Mouse (Mus musculus): ENCODE results near the gene Tfip11. TPM values are rescaled to one million over a fixed set of nuclear protein-coding genes. Genes with fewer than 3 reads are reported as not detected.
"Not testable (repeated sequence)": the region's sequence is repeated elsewhere in the genome, so short reads cannot be mapped to it uniquely, and the experiment has no call there.

Tfip11 gene
- polyA plus RNA-seq, 1 experiment from 2014 or later, result 19.0 TPM

DNA sequence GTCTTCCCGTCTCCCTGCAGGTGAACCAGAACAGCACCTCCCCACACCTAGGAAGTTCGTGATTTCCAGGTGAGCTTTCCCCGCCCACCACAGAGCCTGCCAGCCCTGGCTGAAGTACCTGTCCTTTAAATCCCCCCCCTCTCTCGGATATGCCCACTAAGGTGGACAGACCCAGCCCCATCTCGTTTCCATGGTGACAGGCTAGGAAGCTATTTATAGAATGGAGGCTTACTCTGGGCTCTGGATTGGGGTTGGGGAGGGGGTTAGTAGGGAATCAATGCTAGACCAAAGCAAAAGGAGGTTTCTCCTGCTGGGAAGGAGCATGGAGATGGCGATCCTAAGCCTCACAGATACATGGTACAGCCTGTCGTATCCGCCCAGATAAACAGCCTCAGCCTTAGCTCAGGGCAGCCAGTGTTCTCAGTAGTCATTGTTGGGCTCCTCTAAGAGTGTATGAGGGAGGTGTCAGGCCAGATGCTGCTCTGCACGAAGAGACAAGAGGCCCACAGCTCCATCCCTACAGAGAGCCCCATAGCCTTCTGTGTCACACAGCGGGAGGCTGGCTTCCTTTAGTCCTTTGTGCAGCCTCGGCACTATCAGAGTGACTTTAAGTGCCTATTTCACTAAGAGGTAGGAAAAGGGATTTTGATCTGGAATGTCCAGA lies 12.8 kb upstream of the Tfip11 start:
- Histone ChIP-seq H3K4me2 (ENCODE audit: low read length) (no peak overlapping the region), H3K4me3 (ENCODE audit: low read depth, low read length) (no peak overlapping the region), H3K9me3 (replicated peaks; ENCODE audit: control insufficient read depth, low read length) (no peaks in the 10 kb centered on the region), H3K27me3 (replicated peaks; ENCODE audit: control insufficient read depth, insufficient read depth, low read length) (no peaks in the 10 kb centered on the region), H3K27ac (ENCODE audit: low read depth, low read length) (no peak overlapping the region), H3K36me3 (ENCODE audit: control insufficient read depth, insufficient read depth, low read length) (peaks cover 49% of the 10 kb centered on the region), H3K4me1 (ENCODE audit: control insufficient read depth, insufficient read depth, low read length) (no peaks in the 10 kb centered on the region), H3K9ac (ENCODE audit: low read length) (0 out of 2 replicates have a peak overlapping the region, but pooled peaks have one; percentile 21)
- DNase-seq (ENCODE audit: low spot score) (peak; percentile 27), ATAC-seq (no peak)
- WGBS, result 56% methylated on average over 11 of the region's 11 CpGs

GRCm38 (mm10) chr5:112316468-112316867 lies 9.7 kb upstream of the Tfip11 start:
- Histone ChIP-seq H3K4me3 (ENCODE audit: low read depth, low read length) (no peak overlapping the region), H3K9ac (ENCODE audit: low read length) (no peak overlapping the region), H3K27ac (ENCODE audit: low read depth, low read length) (no peak overlapping the region), H3K9me3 (replicated peaks; ENCODE audit: control insufficient read depth, low read length) (no peaks in the 10 kb centered on the region), H3K4me1 (ENCODE audit: control insufficient read depth, insufficient read depth, low read length) (no peaks in the 10 kb centered on the region), H3K36me3 (ENCODE audit: control insufficient read depth, insufficient read depth, low read length) (peaks cover 24% of the 10 kb centered on the region), H3K4me2 (ENCODE audit: low read length) (no peak overlapping the region), H3K27me3 (replicated peaks; ENCODE audit: control insufficient read depth, insufficient read depth, low read length) (no peaks in the 10 kb centered on the region)
- WGBS, result 71% methylated on average over 5 of the region's 5 CpGs
- DNase-seq (ENCODE audit: low spot score), result no peak
- ATAC-seq, result no peak

- no peak for ATAC-seq
- no peaks in the 10 kb centered on the region for H3K9me3 ChIP-seq (replicated peaks; ENCODE audit: control insufficient read depth, low read length)
- H3K36me3 ChIP-seq (ENCODE audit: control insufficient read depth, insufficient read depth, low read length), result peaks cover 21% of the 10 kb centered on the region
- no peaks in the 10 kb centered on the region for H3K27me3 ChIP-seq (replicated peaks; ENCODE audit: control insufficient read depth, insufficient read depth, low read length)
- no peak overlapping the region for H3K27ac ChIP-seq (ENCODE audit: low read depth, low read length)
- H3K4me3 ChIP-seq (ENCODE audit: low read depth, low read length), result no peak overlapping the region
- no peak overlapping the region for H3K9ac ChIP-seq (ENCODE audit: low read length)
- H3K4me1 ChIP-seq (ENCODE audit: control insufficient read depth, insufficient read depth, low read length), result no peaks in the 10 kb centered on the region
- WGBS, result 69% methylated on average over 5 of the region's 5 CpGs
- DNase-seq (ENCODE audit: low spot score), result no peak
- H3K4me2 ChIP-seq (ENCODE audit: low read length), result no peak overlapping the region
Observed at GRCm38 (mm10) chr5:112317328-112317727, 8.8 kb upstream of the Tfip11 start.

DNA sequence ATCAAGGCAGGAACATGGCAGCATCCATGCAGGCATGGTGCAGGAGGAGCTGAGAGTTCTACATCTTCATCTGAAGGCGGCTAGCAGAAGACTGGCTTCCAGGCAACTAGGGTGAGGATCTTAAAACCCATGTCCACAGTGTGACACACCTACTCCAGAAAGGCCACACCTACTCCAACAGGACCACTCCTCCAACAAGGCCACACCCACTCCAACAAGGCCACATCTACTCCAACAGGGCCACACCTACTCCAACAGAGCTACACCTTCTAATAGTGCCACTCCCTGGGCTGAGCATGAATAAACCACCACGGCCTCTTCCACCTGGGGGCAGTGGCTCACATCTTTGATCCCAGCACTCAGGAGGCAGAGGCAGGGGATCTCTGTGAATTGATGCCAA lies 6.8 kb upstream of the Tfip11 start:
- H3K4me1 ChIP-seq (ENCODE audit: control insufficient read depth, insufficient read depth, low read length); DNase-seq (ENCODE audit: low spot score); H3K27me3 ChIP-seq (replicated peaks; ENCODE audit: control insufficient read depth, insufficient read depth, low read length); ATAC-seq; H3K27ac ChIP-seq (ENCODE audit: low read depth, low read length); H3K9ac ChIP-seq (ENCODE audit: low read length); H3K4me2 ChIP-seq (ENCODE audit: low read length); H3K9me3 ChIP-seq (replicated peaks; ENCODE audit: control insufficient read depth, low read length); H3K4me3 ChIP-seq (ENCODE audit: low read depth, low read length): not testable (repeated sequence)
- 51% methylated on average over 2 of the region's 2 CpGs for WGBS
- H3K36me3 ChIP-seq (ENCODE audit: control insufficient read depth, insufficient read depth, low read length), result peaks cover 10% of the 10 kb centered on the region

GRCm38 (mm10) chr5:112320379-112320778 lies 5.8 kb upstream of the Tfip11 start:
- WGBS, result 84% methylated on average over 5 of the region's 5 CpGs
- H3K4me1 ChIP-seq (ENCODE audit: control insufficient read depth, insufficient read depth, low read length), result no peaks in the 10 kb centered on the region
- H3K9me3 ChIP-seq (replicated peaks; ENCODE audit: control insufficient read depth, low read length), result no peaks in the 10 kb centered on the region
- no peaks in the 10 kb centered on the region for H3K27me3 ChIP-seq (replicated peaks; ENCODE audit: control insufficient read depth, insufficient read depth, low read length)
- no peak overlapping the region for H3K4me3 ChIP-seq (ENCODE audit: low read depth, low read length)
- no peak for ATAC-seq
- no peak for DNase-seq (ENCODE audit: low spot score)
- no peak overlapping the region for H3K4me2 ChIP-seq (ENCODE audit: low read length)
- no peak overlapping the region for H3K27ac ChIP-seq (ENCODE audit: low read depth, low read length)
- H3K36me3 ChIP-seq (ENCODE audit: control insufficient read depth, insufficient read depth, low read length), result peaks cover 3% of the 10 kb centered on the region
- no peak overlapping the region for H3K9ac ChIP-seq (ENCODE audit: low read length)

DNA sequence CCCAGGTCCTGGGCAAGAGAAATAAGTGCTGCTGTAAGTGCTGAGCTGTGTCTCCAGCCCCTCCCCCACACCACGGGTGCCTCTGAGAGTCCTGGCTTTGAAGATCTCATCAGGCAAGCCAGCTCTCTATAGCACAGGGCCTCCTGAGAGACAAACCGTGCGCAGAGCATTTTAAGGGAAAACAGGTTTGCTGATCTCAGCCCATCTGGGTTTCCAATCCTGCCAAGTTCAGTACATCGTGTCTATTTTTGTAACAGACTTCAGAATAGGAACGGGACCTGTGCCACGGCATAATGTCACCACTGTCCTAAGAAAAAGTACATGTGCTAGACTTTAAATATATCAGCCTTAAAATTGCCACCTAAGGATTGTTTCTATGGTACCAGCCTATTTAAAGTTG lies 5.2 kb upstream of the Tfip11 start:
- Histone ChIP-seq H3K4me2 (ENCODE audit: low read length) (no peak overlapping the region), H3K36me3 (ENCODE audit: control insufficient read depth, insufficient read depth, low read length) (no peaks in the 10 kb centered on the region), H3K4me1 (ENCODE audit: control insufficient read depth, insufficient read depth, low read length) (no peaks in the 10 kb centered on the region), H3K9me3 (replicated peaks; ENCODE audit: control insufficient read depth, low read length) (no peaks in the 10 kb centered on the region), H3K9ac (ENCODE audit: low read length) (no peak overlapping the region), H3K27me3 (replicated peaks; ENCODE audit: control insufficient read depth, insufficient read depth, low read length) (no peaks in the 10 kb centered on the region), H3K4me3 (ENCODE audit: low read depth, low read length) (no peak overlapping the region), H3K27ac (ENCODE audit: low read depth, low read length) (no peak overlapping the region)
- WGBS, result 68% methylated on average over 6 of the region's 6 CpGs
- ATAC-seq (no peak), DNase-seq (ENCODE audit: low spot score) (peak; percentile 9)

- no peak overlapping the region for H3K27ac ChIP-seq (ENCODE audit: low read depth, low read length)
- no peak overlapping the region for H3K4me3 ChIP-seq (ENCODE audit: low read depth, low read length)
- no peak overlapping the region for H3K4me2 ChIP-seq (ENCODE audit: low read length)
- H3K36me3 ChIP-seq (ENCODE audit: control insufficient read depth, insufficient read depth, low read length), result no peaks in the 10 kb centered on the region
- H3K9ac ChIP-seq (ENCODE audit: low read length), result no peak overlapping the region
- 68% methylated on average over 4 of the region's 4 CpGs for WGBS
- H3K9me3 ChIP-seq (replicated peaks; ENCODE audit: control insufficient read depth, low read length), result no peaks in the 10 kb centered on the region
- DNase-seq (ENCODE audit: low spot score) (no peak), ATAC-seq (no peak)
- H3K27me3 ChIP-seq (replicated peaks; ENCODE audit: control insufficient read depth, insufficient read depth, low read length), result no peaks in the 10 kb centered on the region
- no peaks in the 10 kb centered on the region for H3K4me1 ChIP-seq (ENCODE audit: control insufficient read depth, insufficient read depth, low read length)
Observed at GRCm38 (mm10) chr5:112321376-112321775, 4.8 kb upstream of the Tfip11 start.

DNA sequence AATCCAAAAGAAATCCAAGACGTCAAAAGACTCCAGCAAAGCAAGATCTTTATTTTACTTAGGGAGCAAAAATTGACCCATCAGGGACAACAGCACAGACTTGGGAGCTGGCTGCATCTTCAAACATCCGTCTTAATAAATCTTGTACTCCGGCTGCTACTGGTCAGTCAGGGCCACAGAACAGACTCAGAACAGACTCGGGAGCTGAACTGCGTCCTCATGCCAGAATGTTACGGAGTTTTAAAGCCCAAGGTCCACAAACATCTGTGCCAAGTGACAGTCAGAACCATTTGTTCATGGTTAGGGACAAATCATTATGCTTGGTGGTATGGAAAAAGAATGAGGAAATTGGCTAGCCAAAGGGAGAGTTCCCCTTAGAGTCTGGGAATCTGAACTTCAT lies 2.9 kb upstream of the Tfip11 start:
- no peak overlapping the region for H3K27ac ChIP-seq (ENCODE audit: low read depth, low read length)
- H3K4me2 ChIP-seq (ENCODE audit: low read length), result no peak overlapping the region
- no peak overlapping the region for H3K9ac ChIP-seq (ENCODE audit: low read length)
- ATAC-seq, result no peak
- H3K4me3 ChIP-seq (ENCODE audit: low read depth, low read length), result no peak overlapping the region
- 88% methylated on average over 6 of the region's 6 CpGs for WGBS
- no peaks in the 10 kb centered on the region for H3K27me3 ChIP-seq (replicated peaks; ENCODE audit: control insufficient read depth, insufficient read depth, low read length)
- DNase-seq (ENCODE audit: low spot score), result no peak
- peaks cover 5% of the 10 kb centered on the region for H3K4me1 ChIP-seq (ENCODE audit: control insufficient read depth, insufficient read depth, low read length)
- no peaks in the 10 kb centered on the region for H3K9me3 ChIP-seq (replicated peaks; ENCODE audit: control insufficient read depth, low read length)
- H3K36me3 ChIP-seq (ENCODE audit: control insufficient read depth, insufficient read depth, low read length), result peaks cover 6% of the 10 kb centered on the region

DNA sequence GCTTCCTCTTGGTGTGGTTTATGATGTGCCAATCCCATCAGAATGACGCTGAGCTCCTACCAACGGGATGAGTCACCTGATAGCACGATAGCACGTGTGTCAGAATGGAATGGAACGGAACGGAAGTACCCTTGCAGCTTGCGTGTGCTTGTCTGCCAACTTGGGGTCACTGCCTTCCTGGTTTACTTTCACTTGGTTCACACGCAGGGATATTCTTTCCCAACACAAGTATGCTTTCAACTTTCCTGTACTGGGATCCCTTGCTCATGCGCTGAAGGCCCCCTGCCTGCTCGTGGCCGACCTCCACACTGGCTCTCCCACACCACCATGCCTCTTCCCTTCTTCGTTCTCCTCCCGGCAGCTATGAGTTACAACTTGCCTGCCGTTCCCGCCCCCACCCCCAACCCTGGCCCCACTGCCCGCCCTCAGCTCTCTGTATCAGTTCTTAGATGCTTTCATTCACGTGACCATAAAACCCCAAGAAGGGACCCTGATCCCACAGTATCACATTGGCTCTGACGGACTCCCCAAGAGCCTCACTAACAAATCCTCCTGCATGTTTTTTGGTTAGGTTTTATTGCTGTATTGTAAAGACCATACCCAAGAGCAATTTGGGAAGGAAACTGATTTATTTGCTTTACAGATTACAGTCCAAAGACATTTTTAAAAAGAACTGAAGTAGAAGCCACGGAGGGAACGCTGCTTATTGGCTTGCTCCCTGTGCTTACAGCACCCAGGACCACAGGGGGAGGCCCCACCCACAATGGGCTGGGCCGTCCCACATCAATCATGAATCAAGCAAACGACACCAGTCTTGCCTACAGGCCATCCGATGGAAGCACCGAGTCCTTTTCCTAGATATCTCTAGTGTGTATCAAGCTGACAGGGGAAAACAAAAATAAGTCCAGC lies 1.3 kb upstream of the Tfip11 start:
- ATAC-seq, result no peak
- Histone ChIP-seq H3K4me2 (ENCODE audit: low read length) (peak overlapping the region; percentile 70; the same call in 1 of the 2 replicates), H3K9me3 (replicated peaks; ENCODE audit: control insufficient read depth, low read length) (no peaks in the 10 kb centered on the region), H3K9ac (ENCODE audit: low read length) (no peak overlapping the region), H3K27ac (ENCODE audit: low read depth, low read length) (no peak overlapping the region), H3K36me3 (ENCODE audit: control insufficient read depth, insufficient read depth, low read length) (peaks cover 21% of the 10 kb centered on the region), H3K27me3 (replicated peaks; ENCODE audit: control insufficient read depth, insufficient read depth, low read length) (no peaks in the 10 kb centered on the region), H3K4me3 (ENCODE audit: low read depth, low read length) (no peak overlapping the region), H3K4me1 (ENCODE audit: control insufficient read depth, insufficient read depth, low read length) (peaks cover 5% of the 10 kb centered on the region)
- WGBS, result 37% methylated on average over 24 of the region's 24 CpGs
- peak; percentile 27 for DNase-seq (ENCODE audit: low spot score)

All from forebrain, embryonic 14.5 days (tissue).